Mouse (Mus musculus): ENCODE results near the gene Atp1b1.

GRCm38 (mm10) chr1:164426227-164426626 lies 31.9 kb downstream of the Atp1b1 start:
- TF ChIP-seq CTCF (conservative IDR thresholded peaks at IDR 0.05; ENCODE audit: insufficient read depth, insufficient read length, low read depth, low read length) (no peak), POLR2A (IDR thresholded peaks at IDR 0.05; ENCODE audit: low read depth, low read length) (no peak)

All from kidney, adult 2 months (tissue).